Mouse (Mus musculus) CD8-positive naive resting alpha-beta T cell, adult 57 days (primary cell): ENCODE results near the gene Boc. TPM values are rescaled to one million over a fixed set of nuclear protein-coding genes. Genes with fewer than 3 reads are reported as not detected.

Experiments
- total RNA-seq: library from RNA; stranded (reverse); gene quantifications from one replicate; pipeline ENCODE4 v1.2.4, GENCODE M21; 2023

The Boc gene
- not detected for total RNA-seq

DNA sequence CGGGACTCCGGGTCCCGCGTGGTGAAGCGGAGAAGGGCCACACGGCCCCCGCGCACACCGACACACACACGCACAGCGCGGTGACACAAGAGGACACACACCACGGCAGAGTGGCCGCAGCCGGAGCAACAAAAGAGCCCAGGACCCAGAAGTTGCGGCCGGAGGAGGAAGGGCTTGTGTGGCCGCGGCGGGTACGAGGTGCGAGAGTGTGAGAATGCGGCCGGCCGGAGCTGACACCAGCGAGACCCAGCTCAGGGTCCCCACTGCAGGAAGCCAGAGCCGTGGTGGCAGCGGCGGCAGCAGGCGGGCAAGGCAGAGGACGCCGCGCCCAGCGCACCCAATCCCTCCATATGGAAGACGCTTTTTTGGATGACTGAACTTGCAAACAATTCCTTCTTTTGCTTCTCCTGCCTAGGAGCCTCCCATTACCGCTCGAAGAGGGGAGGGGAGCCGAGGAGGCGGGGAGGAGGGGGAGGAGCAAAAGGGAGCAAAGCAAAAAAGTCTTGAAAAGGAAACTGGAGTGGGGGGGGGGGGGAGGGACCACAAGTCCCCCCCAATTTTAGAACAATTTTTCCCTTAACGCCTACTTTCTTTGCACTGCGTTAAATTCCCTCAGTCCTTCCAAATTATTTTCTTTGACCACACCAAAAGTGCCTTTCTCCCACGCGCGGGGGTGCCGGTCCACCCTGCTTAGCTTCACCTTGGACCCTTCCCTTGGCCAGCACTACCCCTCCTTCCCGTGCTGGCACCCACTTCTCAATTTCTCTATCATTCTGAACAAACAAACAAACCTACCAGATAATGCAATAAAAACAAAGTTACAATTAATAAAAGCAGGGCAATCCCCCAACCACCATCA is at the start of gene Boc:
Boc (minus strand) TSS at position 427 of the 859 bp plus-strand sequence.

Other genes with a start within 250 kb of the Boc start
- 256 TPM for gene Sidt1, start 225.7 kb downstream of the Boc start, total RNA-seq
- gene Spice1, start 211.8 kb downstream of the Boc start, total RNA-seq: 107 TPM
- gene Cfap44, start 164.1 kb downstream of the Boc start, total RNA-seq: not detected
- 13.4 TPM for gene Nepro, start 165.4 kb upstream of the Boc start, total RNA-seq
- gene Gtpbp8, start 187.5 kb upstream of the Boc start, total RNA-seq: 13.3 TPM
- gene Cd200r1, start 206.8 kb upstream of the Boc start, total RNA-seq: 1.9 TPM